Mouse (Mus musculus) forebrain, embryonic 12.5 days (tissue): Measurements from ENCODE around the gene Phf7. TPM values are rescaled to one million over a fixed set of nuclear protein-coding genes. Genes with fewer than 3 reads are reported as not detected.

Source experiments
- ATAC-seq: fragments of 200-750 bp; cut with Nextera tagmentation; 2 replicates; pipeline ENCODE4 v1.8.0; 2017; ENCODE audit warnings: moderate TSS enrichment; ENCODE audit not compliant: low FRiP score
- H3K27ac ChIP-seq: fragments of 300-500 bp; sonication (generic); 2 replicates; pipeline ENCODE4 v1.5.1; 2016; ENCODE audit warnings: mild to moderate bottlenecking
- H3K27me3 ChIP-seq: fragments of 300-500 bp; sonication (generic); 2 replicates; pipeline ENCODE4 v1.6.1; 2016; ENCODE audit warnings: mild to moderate bottlenecking
- H3K36me3 ChIP-seq: fragments of 300-500 bp; sonication (generic); replicated peaks from 2 replicates; pipeline ENCODE4 v1.6.1; 2016; ENCODE audit warnings: mild to moderate bottlenecking
- H3K4me1 ChIP-seq: fragments of 300-500 bp; sonication (generic); 2 replicates; pipeline ENCODE4 v1.6.1; 2016
- H3K4me2 ChIP-seq: fragments of 300-500 bp; sonication (generic); 2 replicates; pipeline ENCODE4 v1.6.1; 2016; ENCODE audit warnings: mild to moderate bottlenecking, moderate library complexity
- H3K4me3 ChIP-seq: fragments of 300-500 bp; sonication (generic); replicated peaks from 2 replicates; pipeline ENCODE4 v1.5.1; 2016; ENCODE audit warnings: mild to moderate bottlenecking
- H3K9ac ChIP-seq: fragments of 300-500 bp; sonication (generic); 2 replicates; pipeline ENCODE4 v1.6.1; 2016; ENCODE audit warnings: mild to moderate bottlenecking
- H3K9me3 ChIP-seq: fragments of 300-500 bp; sonication (generic); 2 replicates; pipeline ENCODE4 v1.6.1; 2016
- WGBS: fragments of 180-500 bp; shearing (Covaris S2); methylation state at CpG from one replicate; pipeline ENCODE4 v1.1.7; 2016; 5-methylcytosine and 5-hydroxymethylcytosine counted together
- polyA plus RNA-seq: library from polyadenylated mRNA; unstranded; fragments of >200 nt; fragmentation: Nextera tagmentation; extraction: Ambion mirVana; gene quantifications from 2 replicates; pipeline ENCODE4 v1.2.1, GENCODE M21; 2016

Phf7 gene
- polyA plus RNA-seq, 1 experiment from 2014 or later = 15.8 TPM

DNA sequence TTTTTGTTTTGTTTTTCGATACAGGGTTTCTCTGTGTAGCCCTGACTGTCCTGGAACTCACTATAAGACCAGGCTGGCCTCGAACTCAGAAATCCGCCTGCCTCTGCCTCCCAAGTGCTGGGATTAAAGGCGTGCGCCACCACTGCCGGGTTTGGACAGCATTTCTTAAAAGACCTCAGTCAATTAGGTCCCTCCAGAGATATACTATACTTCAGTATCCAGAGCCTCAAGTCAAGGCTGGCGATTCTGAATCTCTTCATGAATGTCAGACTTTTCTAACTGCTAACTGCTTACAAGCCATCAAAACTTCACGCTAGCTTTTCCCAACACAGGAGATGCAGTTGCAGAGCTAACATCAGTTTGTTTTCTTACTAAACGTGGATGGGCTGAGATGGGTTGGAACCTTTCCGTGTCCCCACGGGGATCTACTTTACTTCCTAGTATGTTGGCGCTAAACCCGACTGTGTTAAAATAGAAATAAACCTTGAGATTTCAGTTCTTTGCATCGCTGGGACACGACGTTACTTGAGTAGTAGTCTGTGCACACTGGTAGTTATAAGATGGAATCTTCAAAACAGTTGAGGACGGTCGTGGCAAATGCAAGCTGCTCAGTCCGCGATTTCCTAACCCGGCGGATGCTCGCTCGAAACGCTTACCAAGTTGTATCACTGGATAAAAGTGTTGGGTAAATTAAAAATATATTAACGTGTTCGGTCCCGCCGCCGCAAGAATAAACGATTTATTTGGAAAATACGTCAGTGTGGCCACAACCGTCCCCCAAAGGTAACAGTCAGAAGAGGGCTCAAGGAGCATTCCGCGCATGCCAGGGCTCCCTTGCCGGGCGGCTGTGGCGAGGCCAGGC is 664 bp downstream of the Phf7 start:
- Histone ChIP-seq H3K4me1 (peaks cover 22% of the 10 kb centered on the region), H3K27me3 (no peaks in the 10 kb centered on the region), H3K9ac (peak overlapping the region; percentile 96), H3K36me3 (peaks cover 28% of the 10 kb centered on the region), H3K9me3 (no peaks in the 10 kb centered on the region), H3K27ac (peak overlapping the region; percentile 91), H3K4me3 (peak overlapping the region; percentile 93), H3K4me2 (peak overlapping the region; percentile 92)
- 23% methylated on average over 38 of the region's 38 CpGs for WGBS
- 0 out of 2 replicates have a peak, but pooled peaks have one; percentile 15 for ATAC-seq

- H3K36me3 ChIP-seq = peaks cover 7% of the 10 kb centered on the region
- ATAC-seq = no peak
- WGBS = 95% methylated on average over 6 of the region's 6 CpGs
- no peak overlapping the region for H3K4me2 ChIP-seq
- no peak overlapping the region for H3K4me3 ChIP-seq
- H3K9ac ChIP-seq = no peak overlapping the region
- peaks cover 22% of the 10 kb centered on the region for H3K4me1 ChIP-seq
- H3K27ac ChIP-seq = no peak overlapping the region
- H3K27me3 ChIP-seq = no peaks in the 10 kb centered on the region
- H3K9me3 ChIP-seq = no peaks in the 10 kb centered on the region
Observed at GRCm38 (mm10) chr14:31248396-31248795, 2.7 kb downstream of the Phf7 start.

- Histone ChIP-seq H3K36me3 (no peaks in the 10 kb centered on the region), H3K4me2 (no peak overlapping the region), H3K4me1 (peaks cover 8% of the 10 kb centered on the region), H3K27ac (no peak overlapping the region), H3K9me3 (no peaks in the 10 kb centered on the region), H3K9ac (no peak overlapping the region), H3K4me3 (no peak overlapping the region), H3K27me3 (no peaks in the 10 kb centered on the region)
- no peak for ATAC-seq
- 82% methylated on average over 1 of the region's 1 CpGs for WGBS
Observed at GRCm38 (mm10) chr14:31245946-31246345, 5.2 kb downstream of the Phf7 start.

DNA sequence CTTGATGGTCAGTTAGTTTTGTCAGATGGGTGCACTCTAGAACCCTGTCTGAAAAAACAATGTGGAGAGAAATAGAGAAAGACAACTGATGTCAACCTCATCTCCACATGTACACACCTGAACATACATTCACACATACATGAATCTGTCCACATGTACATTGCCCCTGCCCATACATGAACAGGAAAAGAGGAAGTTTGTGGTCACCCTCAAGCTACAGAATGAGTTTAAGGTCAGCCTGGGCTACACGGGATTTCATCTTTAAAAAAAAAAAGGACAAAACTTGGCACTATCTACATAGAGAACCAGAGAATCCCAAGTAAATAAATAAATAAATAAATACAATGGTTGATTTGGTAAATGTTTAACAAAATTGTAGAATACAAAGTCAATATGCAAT is 6.3 kb downstream of the Phf7 start:
- H3K36me3 ChIP-seq = no peaks in the 10 kb centered on the region
- no peak overlapping the region for H3K27ac ChIP-seq
- ATAC-seq = no peak
- no peaks in the 10 kb centered on the region for H3K27me3 ChIP-seq
- H3K4me3 ChIP-seq = no peak overlapping the region
- no peak overlapping the region for H3K4me2 ChIP-seq
- WGBS = 81% methylated on average over 1 of the region's 1 CpGs
- 0 out of 2 replicates have a peak, but pooled peaks cover 1% of the 10 kb centered on the region for H3K4me1 ChIP-seq
- H3K9ac ChIP-seq = no peak overlapping the region
- no peaks in the 10 kb centered on the region for H3K9me3 ChIP-seq

GRCm38 (mm10) chr14:31240528-31240927 is 10.6 kb downstream of the Phf7 start:
- no peaks in the 10 kb centered on the region for H3K36me3 ChIP-seq
- no peak overlapping the region for H3K9ac ChIP-seq
- no peak overlapping the region for H3K4me2 ChIP-seq
- H3K9me3 ChIP-seq = no peaks in the 10 kb centered on the region
- ATAC-seq = no peak
- 69% methylated on average over 3 of the region's 3 CpGs for WGBS
- H3K27me3 ChIP-seq = no peaks in the 10 kb centered on the region
- H3K4me1 ChIP-seq = no peaks in the 10 kb centered on the region
- no peak overlapping the region for H3K27ac ChIP-seq
- H3K4me3 ChIP-seq = no peak overlapping the region

DNA sequence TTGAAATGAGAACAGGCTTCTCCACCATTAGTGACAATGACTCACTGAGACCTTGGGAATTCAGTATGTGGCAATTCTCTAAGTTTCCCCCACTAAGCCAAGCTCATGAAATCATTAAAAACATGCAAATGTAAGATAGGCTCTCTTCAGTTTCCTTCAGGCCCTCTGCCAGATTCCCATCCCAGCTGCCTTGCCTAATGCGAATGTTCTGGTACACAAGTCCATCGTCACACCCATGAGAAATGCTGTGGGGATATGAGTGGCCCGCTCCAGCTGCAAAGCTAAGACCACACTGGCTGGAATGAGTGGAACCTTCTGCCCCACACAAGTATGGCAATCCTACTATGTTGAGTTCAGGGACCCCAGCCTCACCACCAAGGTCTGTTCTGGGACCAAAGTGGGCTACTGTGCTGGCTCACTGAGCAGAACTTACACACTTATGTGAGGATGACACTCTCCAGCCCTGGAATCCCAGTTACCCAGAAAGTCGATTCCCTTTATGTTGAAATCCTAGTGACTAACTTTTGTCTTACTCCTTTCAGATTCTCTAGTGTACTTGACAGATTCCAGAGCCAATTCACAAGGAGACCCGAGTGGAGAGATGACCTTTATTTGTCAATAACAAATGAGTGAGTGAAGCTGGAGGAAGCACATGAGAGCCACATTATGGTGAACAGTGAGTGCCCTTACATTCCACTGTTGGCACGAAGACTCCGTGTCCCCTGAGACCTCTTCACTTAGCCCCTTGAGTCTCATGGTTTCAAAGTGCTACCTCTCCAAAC is 13.8 kb downstream of the Phf7 start:
- H3K27ac ChIP-seq = no peak overlapping the region
- H3K9me3 ChIP-seq = no peaks in the 10 kb centered on the region
- H3K4me1 ChIP-seq = 0 out of 2 replicates have a peak, but pooled peaks cover 3% of the 10 kb centered on the region
- no peak for ATAC-seq
- H3K4me3 ChIP-seq = no peak overlapping the region
- no peaks in the 10 kb centered on the region for H3K36me3 ChIP-seq
- H3K9ac ChIP-seq = no peak overlapping the region
- H3K4me2 ChIP-seq = no peak overlapping the region
- H3K27me3 ChIP-seq = no peaks in the 10 kb centered on the region
- 84% methylated on average over 7 of the region's 7 CpGs for WGBS

DNA sequence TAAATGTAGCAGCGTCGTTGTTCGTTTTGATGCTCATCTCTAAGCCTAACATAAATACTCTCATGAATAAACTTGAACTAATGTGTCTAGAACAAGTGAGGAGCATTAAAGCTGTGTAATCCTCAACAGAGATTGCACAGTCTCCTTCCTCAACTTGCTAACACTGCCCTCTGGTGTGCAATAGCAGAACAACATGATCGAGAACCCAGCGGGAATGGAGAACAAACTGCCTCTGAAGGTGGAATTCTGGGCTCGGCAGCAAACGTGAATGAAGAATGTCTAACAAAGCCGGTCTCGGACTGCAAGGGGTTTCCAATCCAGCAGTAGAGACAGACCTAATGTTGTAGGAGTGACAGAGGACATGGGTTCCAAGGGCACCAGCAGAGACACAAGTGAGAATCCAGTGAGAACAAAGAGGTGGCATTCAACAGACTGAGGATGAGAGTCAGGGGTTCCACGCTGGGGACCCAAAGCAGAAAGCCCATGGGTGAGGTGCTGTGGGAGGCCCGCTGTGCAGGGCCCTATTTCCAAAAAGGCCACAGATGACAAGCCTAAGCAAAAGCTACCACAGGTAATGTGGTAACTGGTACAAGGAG is 17.0 kb downstream of the Phf7 start:
- no peaks in the 10 kb centered on the region for H3K27me3 ChIP-seq
- WGBS = 20% methylated on average over 11 of the region's 11 CpGs
- no peaks in the 10 kb centered on the region for H3K9me3 ChIP-seq
- H3K4me1 ChIP-seq = 0 out of 2 replicates have a peak, but pooled peaks cover 3% of the 10 kb centered on the region
- no peaks in the 10 kb centered on the region for H3K36me3 ChIP-seq
- peak overlapping the region; percentile 29 for H3K4me2 ChIP-seq
- H3K27ac ChIP-seq = no peak overlapping the region
- no peak overlapping the region for H3K4me3 ChIP-seq
- H3K9ac ChIP-seq = 0 out of 2 replicates have a peak overlapping the region, but pooled peaks have one; percentile 8
- ATAC-seq = 0 out of 2 replicates have a peak, but pooled peaks have one; percentile 36

DNA sequence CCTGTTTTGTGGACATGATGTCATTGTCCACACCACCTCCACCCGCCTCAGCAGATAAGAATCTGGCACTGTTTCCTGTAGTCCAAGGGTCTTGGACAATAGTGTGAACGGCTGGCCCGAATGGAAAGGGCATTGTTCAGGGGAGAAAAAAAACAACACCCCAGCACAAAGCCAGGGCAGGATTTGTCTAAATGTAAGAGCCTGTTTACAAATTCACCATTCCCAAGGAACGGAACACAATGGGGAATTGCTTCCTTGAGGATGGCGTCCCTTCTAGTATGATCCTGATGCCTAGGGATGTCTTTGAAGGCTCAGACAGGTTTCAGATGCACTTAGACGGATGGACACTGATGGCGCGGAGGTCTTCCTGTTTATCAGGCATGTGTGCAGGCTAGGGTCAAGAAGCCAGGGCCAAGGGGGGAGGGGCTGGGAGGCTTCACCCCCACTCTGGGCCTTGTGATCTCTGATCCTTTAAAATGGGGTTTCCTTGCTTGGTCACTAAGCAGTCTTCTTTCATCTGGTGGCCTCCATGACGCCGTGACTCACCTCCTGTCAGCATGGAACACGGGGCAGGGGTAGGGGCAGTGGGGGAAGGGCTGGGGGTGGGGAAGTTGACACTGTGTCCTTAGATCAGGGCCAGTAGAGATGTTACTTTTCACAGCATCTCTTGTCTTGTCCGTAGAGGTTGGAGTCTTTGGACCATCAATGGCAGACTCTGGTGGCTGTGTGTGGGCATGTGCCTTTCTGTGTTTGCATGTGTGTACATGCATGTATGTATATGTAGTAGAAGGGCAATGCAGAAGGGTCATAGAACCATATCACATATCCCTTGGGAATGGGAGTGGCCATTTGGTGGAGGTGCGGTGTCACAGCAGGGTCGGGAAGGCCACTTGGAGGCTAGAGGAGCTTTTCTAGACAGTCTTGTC is 17.8 kb downstream of the Phf7 start:
- Histone ChIP-seq H3K27ac (no peak overlapping the region), H3K27me3 (no peaks in the 10 kb centered on the region), H3K4me2 (no peak overlapping the region), H3K9me3 (no peaks in the 10 kb centered on the region), H3K9ac (no peak overlapping the region), H3K36me3 (no peaks in the 10 kb centered on the region), H3K4me3 (no peak overlapping the region), H3K4me1 (0 out of 2 replicates have a peak, but pooled peaks cover 3% of the 10 kb centered on the region)
- WGBS = 86% methylated on average over 14 of the region's 14 CpGs
- ATAC-seq = 0 out of 2 replicates have a peak, but pooled peaks have one; percentile 33

- Histone ChIP-seq H3K27ac (no peak overlapping the region), H3K4me3 (no peak overlapping the region), H3K27me3 (no peaks in the 10 kb centered on the region), H3K9ac (no peak overlapping the region), H3K9me3 (no peaks in the 10 kb centered on the region), H3K4me2 (no peak overlapping the region), H3K4me1 (0 out of 2 replicates have a peak, but pooled peaks cover 3% of the 10 kb centered on the region), H3K36me3 (no peaks in the 10 kb centered on the region)
- no peak for ATAC-seq
- 89% methylated on average over 13 of the region's 13 CpGs for WGBS
Observed at GRCm38 (mm10) chr14:31232404-31233069, 18.6 kb downstream of the Phf7 start.

GRCm38 (mm10) chr14:31230442-31230841 is 20.7 kb downstream of the Phf7 start:
- Histone ChIP-seq H3K4me1 (0 out of 2 replicates have a peak, but pooled peaks cover 3% of the 10 kb centered on the region), H3K27me3 (no peaks in the 10 kb centered on the region), H3K9me3 (no peaks in the 10 kb centered on the region), H3K27ac (no peak overlapping the region), H3K9ac (no peak overlapping the region), H3K4me3 (no peak overlapping the region), H3K36me3 (no peaks in the 10 kb centered on the region), H3K4me2 (no peak overlapping the region)
- whole genome bisulfite sequencing = 73% methylated on average over 8 of the region's 8 CpGs
- ATAC-seq = no peak

- no peak overlapping the region for H3K4me2 ChIP-seq
- H3K9ac ChIP-seq = no peak overlapping the region
- no peaks in the 10 kb centered on the region for H3K36me3 ChIP-seq
- no peak for ATAC-seq
- no peaks in the 10 kb centered on the region for H3K9me3 ChIP-seq
- no peak overlapping the region for H3K27ac ChIP-seq
- no peak overlapping the region for H3K4me3 ChIP-seq
- no peaks in the 10 kb centered on the region for H3K27me3 ChIP-seq
- H3K4me1 ChIP-seq = no peaks in the 10 kb centered on the region
- 80% methylated on average over 6 of the region's 6 CpGs for WGBS
Observed at GRCm38 (mm10) chr14:31228234-31228633, 22.9 kb downstream of the Phf7 start.
